Mouse (Mus musculus) midbrain, embryonic 11.5 days (tissue): ENCODE measurements around the gene Tmem129. TPM values are rescaled to one million over a fixed set of nuclear protein-coding genes. Genes with fewer than 3 reads are reported as not detected.

ENCODE experiments used
- ATAC-seq: fragments of 200-750 bp; cut with Nextera tagmentation; 2 replicates; pipeline ENCODE4 v1.8.0; 2017; ENCODE audit warnings: moderate TSS enrichment, moderate library complexity; ENCODE audit not compliant: low FRiP score
- DNase-seq: peaks from one replicate; pipeline ENCODE4 v3.0.0; 2015; ENCODE audit warnings: low spot score; ENCODE audit errors: missing footprints
- H3K27ac ChIP-seq: fragments of 300-500 bp; sonication (generic); 2 replicates; pipeline ENCODE4 v1.5.1; 2014; ENCODE audit warnings: low read depth, low read length
- H3K27me3 ChIP-seq: fragments of 300-500 bp; sonication (generic); 2 replicates; pipeline ENCODE4 v1.6.1; 2014; ENCODE audit warnings: mild to moderate bottlenecking, low read length, moderate library complexity, mixed read lengths; ENCODE audit not compliant: control insufficient read depth, insufficient read depth
- H3K36me3 ChIP-seq: fragments of 300-500 bp; sonication (generic); 2 replicates; pipeline ENCODE4 v1.6.1; 2014; ENCODE audit warnings: mild to moderate bottlenecking, low read length, moderate library complexity, mixed read lengths; ENCODE audit not compliant: control insufficient read depth, insufficient read depth
- H3K4me1 ChIP-seq: fragments of 300-500 bp; sonication (generic); 2 replicates; pipeline ENCODE4 v1.6.1; 2014; ENCODE audit warnings: low read length; ENCODE audit not compliant: control insufficient read depth, insufficient read depth
- H3K4me2 ChIP-seq: fragments of 300-500 bp; sonication (generic); 2 replicates; pipeline ENCODE4 v1.6.1; 2014; ENCODE audit warnings: mild to moderate bottlenecking, moderate library complexity
- H3K4me3 ChIP-seq: fragments of 300-500 bp; sonication (generic); 2 replicates; pipeline ENCODE4 v1.5.1; 2014; ENCODE audit warnings: low read depth, low read length
- H3K9ac ChIP-seq: fragments of 300-500 bp; sonication (generic); 2 replicates; pipeline ENCODE4 v1.6.1; 2014; ENCODE audit warnings: low read length
- H3K9me3 ChIP-seq: fragments of 300-500 bp; sonication (generic); 2 replicates; pipeline ENCODE4 v1.6.1; 2016; ENCODE audit warnings: low read length; ENCODE audit not compliant: control insufficient read depth
- WGBS: fragments of 180-500 bp; shearing (Covaris S2); extraction: QIAGEN DNeasy Blood & Tissue Kit; methylation state at CpG from one replicate; pipeline ENCODE4 v1.1.7; 2014; 5-methylcytosine and 5-hydroxymethylcytosine counted together
- polyA plus RNA-seq: library from polyadenylated mRNA; unstranded; fragments of >200 nt; fragmentation: Nextera tagmentation; extraction: Ambion mirVana; gene quantifications from 2 replicates; pipeline ENCODE4 v1.2.1, GENCODE M21; 2014

Gene Tmem129
- polyA plus RNA-seq, 1 experiment from 2014 or later = 36.0 TPM

DNA sequence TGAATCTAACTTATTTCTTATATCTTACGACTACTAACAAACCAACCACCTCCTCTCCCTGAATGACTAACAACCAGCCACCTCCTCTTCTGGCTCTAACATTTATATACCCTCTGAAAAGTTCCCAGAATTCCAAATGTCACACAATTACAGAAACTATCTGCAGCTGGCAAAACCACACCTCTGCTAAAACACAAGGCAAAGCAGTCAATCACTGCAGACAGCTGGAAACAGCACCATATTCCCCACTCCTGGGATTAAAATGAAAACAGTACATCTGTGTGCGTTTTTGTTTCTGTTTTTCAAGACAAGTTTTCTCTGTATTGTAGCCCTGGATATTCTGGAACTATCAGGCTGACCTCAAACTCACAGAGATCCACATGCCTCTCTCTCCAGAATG, 35.5 kb downstream of the Tmem129 start:
- Histone ChIP-seq H3K4me2 (no peak overlapping the region), H3K27me3 (no peaks in the 10 kb centered on the region), H3K9ac (no peak overlapping the region), H3K4me1 (no peaks in the 10 kb centered on the region), H3K4me3 (no peak overlapping the region), H3K27ac (no peak overlapping the region), H3K36me3 (no peaks in the 10 kb centered on the region), H3K9me3 (no peaks in the 10 kb centered on the region)
- no peak for ATAC-seq
- no peak for DNase-seq
- WGBS = 98% methylated on average over 2 of the region's 2 CpGs

- WGBS = 90% methylated on average over 6 of the region's 6 CpGs
Observed at GRCm38 (mm10) chr5:33614391-33614790, 43.8 kb downstream of the Tmem129 start.

DNA sequence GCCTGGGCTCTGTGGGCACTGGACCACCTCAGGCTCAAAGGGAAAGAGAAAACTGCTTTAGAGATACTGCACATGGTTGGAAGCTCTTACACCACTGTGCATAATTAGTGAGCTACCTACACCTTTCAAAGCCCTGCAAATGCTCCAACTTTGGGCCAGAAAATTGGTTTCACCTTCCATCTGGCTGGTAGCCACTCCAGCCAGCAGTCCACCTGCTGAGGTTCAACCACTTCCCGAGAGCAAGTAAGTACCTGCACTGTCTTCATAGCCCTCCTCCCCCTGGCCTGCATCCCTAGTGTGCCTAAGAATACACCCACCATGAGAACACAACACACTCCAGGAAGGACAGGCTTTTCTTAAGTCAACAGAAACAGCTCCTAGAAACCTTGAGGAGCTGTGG, 46.4 kb downstream of the Tmem129 start:
- Histone ChIP-seq H3K4me2 (no peak overlapping the region), H3K27ac (no peak overlapping the region), H3K4me1 (no peaks in the 10 kb centered on the region), H3K27me3 (no peaks in the 10 kb centered on the region), H3K36me3 (peaks cover 16% of the 10 kb centered on the region), H3K9me3 (no peaks in the 10 kb centered on the region), H3K4me3 (no peak overlapping the region), H3K9ac (no peak overlapping the region)
- ATAC-seq = no peak
- 90% methylated on average over 1 of the region's 1 CpGs for WGBS
- no peak for DNase-seq

More at GRCm38 (mm10) chr5:33614391-33614790, 43.8 kb downstream of the Tmem129 start:
- no peak for ATAC-seq
- H3K27me3 ChIP-seq = no peaks in the 10 kb centered on the region
- H3K4me3 ChIP-seq = no peak overlapping the region
- H3K36me3 ChIP-seq = peaks cover 7% of the 10 kb centered on the region; the same call in 1 of the 2 replicates
- no peaks in the 10 kb centered on the region for H3K9me3 ChIP-seq
- no peak overlapping the region for H3K9ac ChIP-seq
- H3K4me1 ChIP-seq = no peaks in the 10 kb centered on the region
- no peak for DNase-seq
- no peak overlapping the region for H3K27ac ChIP-seq
- no peak overlapping the region for H3K4me2 ChIP-seq

DNA sequence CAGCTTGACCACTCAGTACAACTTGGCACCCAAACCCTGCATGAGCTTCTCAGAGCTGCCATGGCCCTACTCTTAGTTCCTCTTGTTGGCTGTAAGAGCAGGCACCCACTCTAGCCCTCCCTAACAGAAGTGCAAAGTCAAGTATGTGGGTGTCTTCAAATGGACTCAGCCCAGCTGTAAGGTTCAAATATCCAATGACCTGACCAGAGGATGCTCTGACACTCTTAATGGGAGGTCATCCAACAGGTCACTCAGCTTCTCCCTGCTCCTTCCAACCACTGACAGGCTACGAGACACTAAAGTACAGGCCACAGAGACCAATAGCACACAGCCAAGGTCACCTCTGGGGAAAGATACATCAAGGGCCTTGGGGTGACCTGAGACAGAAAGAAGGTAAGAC, 49.0 kb downstream of the Tmem129 start:
- Histone ChIP-seq H3K36me3 (peaks cover 15% of the 10 kb centered on the region), H3K4me1 (no peaks in the 10 kb centered on the region), H3K27me3 (no peaks in the 10 kb centered on the region), H3K9me3 (no peaks in the 10 kb centered on the region), H3K9ac (no peak overlapping the region), H3K27ac (no peak overlapping the region), H3K4me3 (no peak overlapping the region), H3K4me2 (no peak overlapping the region)
- DNase-seq (no peak), ATAC-seq (no peak)
- 91% methylated on average over 1 of the region's 1 CpGs for WGBS

DNA sequence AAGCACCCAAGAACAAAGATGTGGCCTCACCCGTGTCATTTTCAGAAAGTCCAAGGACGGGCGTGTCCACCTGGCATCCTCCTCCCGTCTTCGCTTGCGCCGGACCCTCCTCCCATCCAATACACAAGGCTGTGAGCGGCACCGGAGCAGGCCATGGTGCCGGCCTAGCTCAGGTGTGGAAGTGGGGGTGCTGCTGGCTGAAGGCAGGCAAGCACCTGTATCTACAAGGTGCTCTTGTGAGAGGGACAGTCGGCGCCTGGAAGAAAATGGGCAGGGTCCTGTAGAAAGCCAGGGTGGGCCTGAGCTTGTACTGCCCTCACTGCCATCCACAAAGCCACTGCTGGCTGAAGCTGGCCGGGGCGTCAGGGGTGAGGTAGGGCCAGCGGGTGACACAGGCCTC, 50.8 kb downstream of the Tmem129 start:
- Histone ChIP-seq H3K9ac (no peak overlapping the region), H3K36me3 (peaks cover 14% of the 10 kb centered on the region), H3K27ac (no peak overlapping the region), H3K4me2 (no peak overlapping the region), H3K4me1 (no peaks in the 10 kb centered on the region), H3K27me3 (no peaks in the 10 kb centered on the region), H3K4me3 (no peak overlapping the region), H3K9me3 (no peaks in the 10 kb centered on the region)
- DNase-seq = no peak
- WGBS = 94% methylated on average over 15 of the region's 15 CpGs
- no peak for ATAC-seq

GRCm38 (mm10) chr5:33606631-33607030, 51.6 kb downstream of the Tmem129 start:
- no peaks in the 10 kb centered on the region for H3K9me3 ChIP-seq
- no peaks in the 10 kb centered on the region for H3K4me1 ChIP-seq
- peaks cover 11% of the 10 kb centered on the region for H3K36me3 ChIP-seq
- H3K9ac ChIP-seq = no peak overlapping the region
- H3K27ac ChIP-seq = no peak overlapping the region
- H3K4me2 ChIP-seq = no peak overlapping the region
- ATAC-seq (no peak), DNase-seq (no peak)
- 91% methylated on average over 7 of the region's 7 CpGs for WGBS
- H3K4me3 ChIP-seq = no peak overlapping the region
- H3K27me3 ChIP-seq = no peaks in the 10 kb centered on the region

- no peaks in the 10 kb centered on the region for H3K9me3 ChIP-seq
- H3K36me3 ChIP-seq = peaks cover 11% of the 10 kb centered on the region
- ATAC-seq = no peak
- H3K27ac ChIP-seq = no peak overlapping the region
- H3K4me2 ChIP-seq = no peak overlapping the region
- WGBS = 86% methylated on average over 5 of the region's 5 CpGs
- H3K27me3 ChIP-seq = no peaks in the 10 kb centered on the region
- H3K4me1 ChIP-seq = no peaks in the 10 kb centered on the region
- no peak overlapping the region for H3K4me3 ChIP-seq
- DNase-seq = no peak
- H3K9ac ChIP-seq = no peak overlapping the region
Observed at GRCm38 (mm10) chr5:33605314-33605713, 52.9 kb downstream of the Tmem129 start.

Other genes with a start within 250 kb of the Tmem129 start
- 0.40 and 0.48 TPM in 2 replicates for gene Nkx1-1, start 224.4 kb downstream of the Tmem129 start, polyA plus RNA-seq
- gene Fam53a, start 28.8 kb downstream of the Tmem129 start, polyA plus RNA-seq = 57.5 and 64.4 TPM in 2 replicates
- gene Gm9903, start 28.5 kb downstream of the Tmem129 start, polyA plus RNA-seq = 0.44 and 0.62 TPM in 2 replicates
- 304 and 334 TPM in 2 replicates for gene Slbp, start 5.8 kb downstream of the Tmem129 start, polyA plus RNA-seq
- 277 and 307 TPM in 2 replicates for gene Tacc3, start 288 bp downstream of the Tmem129 start, polyA plus RNA-seq
- 61.8 and 68.0 TPM in 2 replicates for gene Fgfr3, start 63.3 kb upstream of the Tmem129 start, polyA plus RNA-seq
- gene Letm1, start 124.4 kb upstream of the Tmem129 start, polyA plus RNA-seq = 38.0 and 49.3 TPM in 2 replicates
- gene Nsd2, start 162.3 kb upstream of the Tmem129 start, polyA plus RNA-seq = 115 and 117 TPM in 2 replicates